Mouse (Mus musculus): ENCODE measurements around the gene Birc2. TPM values are rescaled to one million over a fixed set of nuclear protein-coding genes. Genes with fewer than 3 reads are reported as not detected.
A peak's percentile ranks its signal among the peaks of the same experiment; 100 is the strongest.

The Birc2 gene
- polyA plus RNA-seq (2015; fragmentation: Nextera tagmentation; extraction: Ambion mirVana), result 32.7 and 38.0 TPM in 2 replicates

GRCm38 (mm10) chr9:7836905-7837805 lies at the start of gene Birc2:
Gene Birc2, minus strand, starts transcription at chr9:7837064.
- peaks cover 10% of the 10 kb centered on the region for H3K36me3 ChIP-seq (ENCODE audit: control insufficient read depth, insufficient read depth, low read length)
- H3K27me3 ChIP-seq (ENCODE audit: control insufficient read depth, insufficient read depth, low read depth, low read length), result no peaks in the 10 kb centered on the region
- H3K4me3 ChIP-seq (ENCODE audit: low read length), result peak within 1 kb of the TSS; percentile 85
- peak within 1 kb of the TSS; percentile 85 for H3K4me2 ChIP-seq (ENCODE audit: low read depth, low read length)
- H3K4me1 ChIP-seq (replicated peaks; ENCODE audit: control insufficient read depth, insufficient read depth, low read length), result peaks cover 9% of the 10 kb centered on the region
- peak within 1 kb of the TSS; percentile 100 for H3K27ac ChIP-seq (ENCODE audit: low read length)
- H3K9ac ChIP-seq (ENCODE audit: low read length), result peak within 1 kb of the TSS; percentile 95
- H3K9me3 ChIP-seq (ENCODE audit: control insufficient read depth, low read length), result no peaks in the 10 kb centered on the region
- 0% methylated on average over 68 of the region's 68 CpGs for WGBS
- ATAC-seq (ENCODE audit: low read depth), result peak; percentile 99

- ATAC-seq (ENCODE audit: low read depth), result no peak
- no peaks in the 10 kb centered on the region for H3K27me3 ChIP-seq (ENCODE audit: control insufficient read depth, insufficient read depth, low read depth, low read length)
- WGBS, result 97% methylated on average over 3 of the region's 3 CpGs
Measured at GRCm38 (mm10) chr9:7884346-7884745, 47.5 kb upstream of the Birc2 start.

GRCm38 (mm10) chr9:7882304-7882865 lies 45.5 kb upstream of the Birc2 start:
- H3K27me3 ChIP-seq (ENCODE audit: control insufficient read depth, insufficient read depth, low read depth, low read length), result no peaks in the 10 kb centered on the region
- H3K4me2 ChIP-seq (ENCODE audit: low read depth, low read length), result no peak overlapping the region
- H3K9ac ChIP-seq (ENCODE audit: low read length), result no peak overlapping the region
- WGBS, result 89% methylated on average over 1 of the region's 1 CpGs
- no peaks in the 10 kb centered on the region for H3K4me1 ChIP-seq (replicated peaks; ENCODE audit: control insufficient read depth, insufficient read depth, low read length)
- no peak overlapping the region for H3K4me3 ChIP-seq (ENCODE audit: low read length)
- H3K27ac ChIP-seq (ENCODE audit: low read length), result no peak overlapping the region
- no peak for ATAC-seq (ENCODE audit: low read depth)
- no peaks in the 10 kb centered on the region for H3K36me3 ChIP-seq (ENCODE audit: control insufficient read depth, insufficient read depth, low read length)
- H3K9me3 ChIP-seq (ENCODE audit: control insufficient read depth, low read length), result no peaks in the 10 kb centered on the region; the same call in 1 of the 2 replicates

More at GRCm38 (mm10) chr9:7884346-7884745, 47.5 kb upstream of the Birc2 start:
- H3K9me3 ChIP-seq (ENCODE audit: control insufficient read depth, low read length), result no peaks in the 10 kb centered on the region; the same call in 1 of the 2 replicates
- H3K9ac ChIP-seq (ENCODE audit: low read length), result no peak overlapping the region
- H3K4me3 ChIP-seq (ENCODE audit: low read length), result no peak overlapping the region
- no peak overlapping the region for H3K27ac ChIP-seq (ENCODE audit: low read length)
- no peaks in the 10 kb centered on the region for H3K36me3 ChIP-seq (ENCODE audit: control insufficient read depth, insufficient read depth, low read length)
- H3K4me2 ChIP-seq (ENCODE audit: low read depth, low read length), result no peak overlapping the region
- no peaks in the 10 kb centered on the region for H3K4me1 ChIP-seq (replicated peaks; ENCODE audit: control insufficient read depth, insufficient read depth, low read length)

- H3K9ac ChIP-seq (ENCODE audit: low read length), result no peak overlapping the region
- 0 out of 2 replicates have a peak overlapping the region, but pooled peaks have one; percentile 20 for H3K27ac ChIP-seq (ENCODE audit: low read length)
- no peaks in the 10 kb centered on the region for H3K27me3 ChIP-seq (ENCODE audit: control insufficient read depth, insufficient read depth, low read depth, low read length)
- H3K4me1 ChIP-seq (replicated peaks; ENCODE audit: control insufficient read depth, insufficient read depth, low read length), result peaks cover 5% of the 10 kb centered on the region
- no peaks in the 10 kb centered on the region for H3K9me3 ChIP-seq (ENCODE audit: control insufficient read depth, low read length)
- H3K36me3 ChIP-seq (ENCODE audit: control insufficient read depth, insufficient read depth, low read length), result no peaks in the 10 kb centered on the region
- no peak for ATAC-seq (ENCODE audit: low read depth)
- H3K4me3 ChIP-seq (ENCODE audit: low read length), result no peak overlapping the region; the same call in 1 of the 2 replicates
- WGBS, result 92% methylated on average over 8 of the region's 8 CpGs
- H3K4me2 ChIP-seq (ENCODE audit: low read depth, low read length), result peak overlapping the region; percentile 84
Measured at GRCm38 (mm10) chr9:7873511-7874211, 36.8 kb upstream of the Birc2 start.

GRCm38 (mm10) chr9:7872775-7873439 lies 36.0 kb upstream of the Birc2 start, which contains the start of gene Birc3:
Gene Birc3, minus strand, starts transcription at chr9:7873186.
- 2% methylated on average over 26 of the region's 26 CpGs for WGBS
- H3K9me3 ChIP-seq (ENCODE audit: control insufficient read depth, low read length), result no peaks in the 10 kb centered on the region
- no peaks in the 10 kb centered on the region for H3K36me3 ChIP-seq (ENCODE audit: control insufficient read depth, insufficient read depth, low read length)
- peak within 1 kb of the TSS; percentile 90 for H3K9ac ChIP-seq (ENCODE audit: low read length)
- peak within 1 kb of the TSS; percentile 88 for H3K27ac ChIP-seq (ENCODE audit: low read length)
- H3K4me3 ChIP-seq (ENCODE audit: low read length), result peak within 1 kb of the TSS; percentile 69
- no peaks in the 10 kb centered on the region for H3K27me3 ChIP-seq (ENCODE audit: control insufficient read depth, insufficient read depth, low read depth, low read length)
- H3K4me1 ChIP-seq (replicated peaks; ENCODE audit: control insufficient read depth, insufficient read depth, low read length), result peaks cover 5% of the 10 kb centered on the region
- H3K4me2 ChIP-seq (ENCODE audit: low read depth, low read length), result peak within 1 kb of the TSS; percentile 84
- ATAC-seq (ENCODE audit: low read depth), result peak; percentile 78

GRCm38 (mm10) chr9:7872044-7872774 lies 35.3 kb upstream of the Birc2 start:
- H3K4me2 ChIP-seq (ENCODE audit: low read depth, low read length), result peak overlapping the region; percentile 84
- peaks cover 4% of the 10 kb centered on the region; the same call in 1 of the 2 replicates for H3K36me3 ChIP-seq (ENCODE audit: control insufficient read depth, insufficient read depth, low read length)
- peaks cover 5% of the 10 kb centered on the region for H3K4me1 ChIP-seq (replicated peaks; ENCODE audit: control insufficient read depth, insufficient read depth, low read length)
- no peaks in the 10 kb centered on the region for H3K27me3 ChIP-seq (ENCODE audit: control insufficient read depth, insufficient read depth, low read depth, low read length)
- peak overlapping the region; percentile 90 for H3K9ac ChIP-seq (ENCODE audit: low read length)
- H3K27ac ChIP-seq (ENCODE audit: low read length), result peak overlapping the region; percentile 88
- no peak; the same call in 1 of the 2 replicates for ATAC-seq (ENCODE audit: low read depth)
- no peaks in the 10 kb centered on the region for H3K9me3 ChIP-seq (ENCODE audit: control insufficient read depth, low read length)
- peak overlapping the region; percentile 69 for H3K4me3 ChIP-seq (ENCODE audit: low read length)
- 16% methylated on average over 23 of the region's 23 CpGs for WGBS

- Histone ChIP-seq H3K4me2 (ENCODE audit: low read depth, low read length) (peak overlapping the region; percentile 84), H3K9me3 (ENCODE audit: control insufficient read depth, low read length) (no peaks in the 10 kb centered on the region), H3K36me3 (ENCODE audit: control insufficient read depth, insufficient read depth, low read length) (peaks cover 5% of the 10 kb centered on the region; the same call in 1 of the 2 replicates), H3K27ac (ENCODE audit: low read length) (peak overlapping the region; percentile 68), H3K4me3 (ENCODE audit: low read length) (peak overlapping the region; percentile 69; the same call in 1 of the 2 replicates), H3K9ac (ENCODE audit: low read length) (no peak overlapping the region; the same call in 1 of the 2 replicates), H3K27me3 (ENCODE audit: control insufficient read depth, insufficient read depth, low read depth, low read length) (no peaks in the 10 kb centered on the region), H3K4me1 (replicated peaks; ENCODE audit: control insufficient read depth, insufficient read depth, low read length) (peaks cover 5% of the 10 kb centered on the region)
- ATAC-seq (ENCODE audit: low read depth), result no peak
- 42% methylated on average over 4 of the region's 4 CpGs for WGBS
Measured at GRCm38 (mm10) chr9:7871316-7872043, 34.6 kb upstream of the Birc2 start.

Measured in lung, embryonic 16.5 days (tissue).